Mouse (Mus musculus): ENCODE measurements around the gene I830077J02Rik.
"Not testable (repeated sequence)": the region's sequence is repeated elsewhere in the genome, so short reads cannot be mapped to it uniquely, and the experiment has no call there.

I830077J02Rik gene

GRCm38 (mm10) chr3:105917656-105918354 lies 14.7 kb downstream of the I830077J02Rik start:
- DNase-seq (ENCODE audit: low spot score) = no peak

- DNase-seq (ENCODE audit: low spot score) = not testable (repeated sequence)
Measured at GRCm38 (mm10) chr3:105916455-105916854, 16.0 kb downstream of the I830077J02Rik start.

- no peak for DNase-seq (ENCODE audit: low spot score)
Measured at GRCm38 (mm10) chr3:105915281-105915680, 17.2 kb downstream of the I830077J02Rik start.

- DNase-seq (ENCODE audit: low spot score) = no peak
Measured at GRCm38 (mm10) chr3:105913839-105914681, 18.4 kb downstream of the I830077J02Rik start.

- DNase-seq (ENCODE audit: low spot score) = no peak
Measured at GRCm38 (mm10) chr3:105912097-105912880, 20.2 kb downstream of the I830077J02Rik start.

- no peak for DNase-seq (ENCODE audit: low spot score)
Measured at GRCm38 (mm10) chr3:105910519-105911190, 21.8 kb downstream of the I830077J02Rik start.

GRCm38 (mm10) chr3:105908976-105909375 lies 23.5 kb downstream of the I830077J02Rik start:
- no peak for DNase-seq (ENCODE audit: low spot score)

GRCm38 (mm10) chr3:105907956-105908655 lies 24.4 kb downstream of the I830077J02Rik start:
- DNase-seq (ENCODE audit: low spot score) = no peak

GRCm38 (mm10) chr3:105904721-105905120 lies 27.7 kb downstream of the I830077J02Rik start:
- no peak for DNase-seq (ENCODE audit: low spot score)

GRCm38 (mm10) chr3:105904213-105904612 lies 28.3 kb downstream of the I830077J02Rik start:
- DNase-seq (ENCODE audit: low spot score) = no peak

- no peak for DNase-seq (ENCODE audit: low spot score)
Measured at GRCm38 (mm10) chr3:105901468-105901867, 31.0 kb downstream of the I830077J02Rik start.

- DNase-seq (ENCODE audit: low spot score) = no peak
Measured at GRCm38 (mm10) chr3:105900716-105901115, 31.7 kb downstream of the I830077J02Rik start.

- no peak for DNase-seq (ENCODE audit: low spot score)
Measured at GRCm38 (mm10) chr3:105900266-105900665, 32.2 kb downstream of the I830077J02Rik start.

GRCm38 (mm10) chr3:105899394-105900147 lies 32.9 kb downstream of the I830077J02Rik start:
- DNase-seq (ENCODE audit: low spot score) = peak; percentile 92

- no peak for DNase-seq (ENCODE audit: low spot score)
Measured at GRCm38 (mm10) chr3:105898861-105899260, 33.6 kb downstream of the I830077J02Rik start.

- no peak for DNase-seq (ENCODE audit: low spot score)
Measured at GRCm38 (mm10) chr3:105898325-105898724, 34.1 kb downstream of the I830077J02Rik start.

- DNase-seq (ENCODE audit: low spot score) = no peak
Measured at GRCm38 (mm10) chr3:105896811-105897210, 35.7 kb downstream of the I830077J02Rik start.

GRCm38 (mm10) chr3:105894601-105895592 lies 37.6 kb downstream of the I830077J02Rik start:
- DNase-seq (ENCODE audit: low spot score) = peak; percentile 20

GRCm38 (mm10) chr3:105893941-105894391 lies 38.5 kb downstream of the I830077J02Rik start:
- peak; percentile 47 for DNase-seq (ENCODE audit: low spot score)
